Mouse (Mus musculus): ENCODE measurements around the gene Tex44. TPM values are rescaled to one million over a fixed set of nuclear protein-coding genes. Genes with fewer than 3 reads are reported as not detected.

Tex44 gene
- polyA plus RNA-seq, 1 experiment from 2014 or later = not detected

DNA sequence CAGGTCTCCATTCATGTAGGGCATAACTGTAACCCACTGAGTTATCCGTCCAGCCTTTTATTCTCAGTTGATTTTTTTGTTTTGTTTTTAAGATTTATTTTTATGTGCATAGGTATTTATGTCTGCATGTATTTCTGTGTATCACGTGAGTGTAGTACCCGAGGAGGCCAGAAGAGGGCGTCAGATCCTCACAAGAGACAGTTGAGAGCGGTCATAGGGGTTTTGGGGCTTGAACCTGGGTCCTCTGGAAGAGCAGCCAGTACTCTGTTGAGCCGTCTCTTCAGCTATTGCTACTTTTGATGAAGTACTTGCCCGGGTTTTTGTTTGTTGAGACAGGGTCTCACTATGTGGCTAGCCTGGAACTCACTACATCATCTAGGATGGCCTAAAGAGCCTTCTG lies 30.2 kb upstream of the Tex44 start:
- Histone ChIP-seq H3K27me3 (replicated peaks; ENCODE audit: control insufficient read depth, insufficient read depth, low read length) (no peaks in the 10 kb centered on the region), H3K4me2 (no peak overlapping the region), H3K27ac (ENCODE audit: low read depth, low read length) (no peak overlapping the region), H3K4me1 (replicated peaks; ENCODE audit: control insufficient read depth, insufficient read depth, low read length) (no peaks in the 10 kb centered on the region), H3K4me3 (ENCODE audit: low read depth, low read length) (no peak overlapping the region), H3K36me3 (ENCODE audit: control insufficient read depth, insufficient read depth, low read length) (no peaks in the 10 kb centered on the region), H3K9me3 (ENCODE audit: control insufficient read depth, low read length) (no peaks in the 10 kb centered on the region), H3K9ac (ENCODE audit: low read depth, low read length) (no peak overlapping the region)
- ATAC-seq (replicated peaks; ENCODE audit: low FRiP score) (no peak), DNase-seq (ENCODE audit: low spot score) (no peak)
- WGBS = 67% methylated on average over 7 of the region's 7 CpGs

DNA sequence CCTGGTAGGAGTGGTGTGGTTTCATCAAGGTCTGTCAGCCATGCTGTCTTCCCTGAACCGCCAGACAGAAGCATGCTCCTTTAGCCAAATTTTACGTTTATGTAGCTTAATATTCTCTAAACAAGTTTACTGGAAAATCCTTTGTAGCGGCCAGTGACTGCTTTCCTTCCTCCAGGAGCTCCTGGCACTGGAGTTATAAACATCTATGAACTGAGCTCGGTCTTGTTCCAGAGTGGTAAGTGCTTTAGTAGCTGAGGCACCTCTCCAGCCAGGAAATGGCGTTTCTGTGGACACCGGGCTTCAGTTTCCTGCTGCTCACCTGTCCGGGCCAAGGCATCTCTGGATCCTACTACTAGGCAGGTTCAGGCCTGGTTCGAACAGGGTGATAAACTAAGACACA lies 28.5 kb upstream of the Tex44 start:
- no peak for DNase-seq (ENCODE audit: low spot score)
- Histone ChIP-seq H3K4me2 (no peak overlapping the region), H3K36me3 (ENCODE audit: control insufficient read depth, insufficient read depth, low read length) (no peaks in the 10 kb centered on the region), H3K9ac (ENCODE audit: low read depth, low read length) (no peak overlapping the region), H3K27ac (ENCODE audit: low read depth, low read length) (no peak overlapping the region), H3K4me1 (replicated peaks; ENCODE audit: control insufficient read depth, insufficient read depth, low read length) (no peaks in the 10 kb centered on the region), H3K9me3 (ENCODE audit: control insufficient read depth, low read length) (no peaks in the 10 kb centered on the region), H3K4me3 (ENCODE audit: low read depth, low read length) (no peak overlapping the region), H3K27me3 (replicated peaks; ENCODE audit: control insufficient read depth, insufficient read depth, low read length) (no peaks in the 10 kb centered on the region)
- no peak for ATAC-seq (replicated peaks; ENCODE audit: low FRiP score)
- 76% methylated on average over 8 of the region's 8 CpGs for WGBS

DNA sequence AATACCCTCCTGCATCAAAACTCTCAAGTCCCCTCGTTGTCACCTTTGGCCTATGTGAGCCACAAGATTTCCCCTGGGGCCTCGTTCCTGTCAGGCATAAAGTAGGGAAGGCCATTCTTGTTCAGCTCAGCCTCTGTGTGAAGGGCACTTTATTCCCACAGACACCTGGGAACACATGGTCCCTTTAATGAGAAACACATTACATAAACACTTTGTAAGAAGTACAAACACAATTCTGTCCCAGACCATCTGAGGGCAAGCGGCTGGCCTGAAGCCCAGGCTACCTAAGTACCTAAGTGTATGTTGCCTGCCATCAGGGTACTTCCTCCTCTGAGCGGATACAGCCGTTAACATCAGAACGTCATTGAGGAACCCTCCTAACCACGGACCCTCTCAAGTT lies 27.9 kb upstream of the Tex44 start:
- ATAC-seq (replicated peaks; ENCODE audit: low FRiP score) = no peak
- no peaks in the 10 kb centered on the region for H3K4me1 ChIP-seq (replicated peaks; ENCODE audit: control insufficient read depth, insufficient read depth, low read length)
- no peak overlapping the region for H3K4me2 ChIP-seq
- H3K27ac ChIP-seq (ENCODE audit: low read depth, low read length) = no peak overlapping the region
- H3K9me3 ChIP-seq (ENCODE audit: control insufficient read depth, low read length) = no peaks in the 10 kb centered on the region
- H3K4me3 ChIP-seq (ENCODE audit: low read depth, low read length) = no peak overlapping the region
- H3K9ac ChIP-seq (ENCODE audit: low read depth, low read length) = no peak overlapping the region
- DNase-seq (ENCODE audit: low spot score) = no peak
- 38% methylated on average over 7 of the region's 7 CpGs for WGBS
- no peaks in the 10 kb centered on the region for H3K36me3 ChIP-seq (ENCODE audit: control insufficient read depth, insufficient read depth, low read length)
- H3K27me3 ChIP-seq (replicated peaks; ENCODE audit: control insufficient read depth, insufficient read depth, low read length) = no peaks in the 10 kb centered on the region

DNA sequence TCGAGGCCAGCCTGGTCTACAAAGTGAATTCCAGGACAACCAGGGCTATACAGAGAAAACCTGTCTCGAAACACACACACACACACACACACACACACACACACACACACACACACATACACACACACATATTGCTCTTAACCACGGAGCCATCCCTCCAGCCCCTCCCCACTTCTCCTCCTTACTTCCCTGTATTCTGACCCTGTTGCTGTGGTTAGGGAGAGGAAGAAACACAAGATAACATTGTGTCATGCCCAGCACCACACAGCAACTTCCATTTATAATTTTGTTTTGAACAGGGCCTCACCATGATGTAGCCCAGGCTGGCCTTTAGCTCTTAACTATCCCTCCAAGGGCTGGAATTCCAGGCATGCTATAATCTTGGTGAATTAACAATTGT lies 26.8 kb upstream of the Tex44 start:
- Histone ChIP-seq H3K4me3 (ENCODE audit: low read depth, low read length) (no peak overlapping the region), H3K9me3 (ENCODE audit: control insufficient read depth, low read length) (no peaks in the 10 kb centered on the region), H3K27ac (ENCODE audit: low read depth, low read length) (no peak overlapping the region), H3K4me2 (no peak overlapping the region), H3K4me1 (replicated peaks; ENCODE audit: control insufficient read depth, insufficient read depth, low read length) (no peaks in the 10 kb centered on the region), H3K27me3 (replicated peaks; ENCODE audit: control insufficient read depth, insufficient read depth, low read length) (no peaks in the 10 kb centered on the region), H3K36me3 (ENCODE audit: control insufficient read depth, insufficient read depth, low read length) (no peaks in the 10 kb centered on the region), H3K9ac (ENCODE audit: low read depth, low read length) (no peak overlapping the region)
- no peak for DNase-seq (ENCODE audit: low spot score)
- 0 out of 2 replicates have a peak, but pooled peaks have one; percentile 45 for ATAC-seq (replicated peaks; ENCODE audit: low FRiP score)
- WGBS = 63% methylated on average over 3 of the region's 3 CpGs

DNA sequence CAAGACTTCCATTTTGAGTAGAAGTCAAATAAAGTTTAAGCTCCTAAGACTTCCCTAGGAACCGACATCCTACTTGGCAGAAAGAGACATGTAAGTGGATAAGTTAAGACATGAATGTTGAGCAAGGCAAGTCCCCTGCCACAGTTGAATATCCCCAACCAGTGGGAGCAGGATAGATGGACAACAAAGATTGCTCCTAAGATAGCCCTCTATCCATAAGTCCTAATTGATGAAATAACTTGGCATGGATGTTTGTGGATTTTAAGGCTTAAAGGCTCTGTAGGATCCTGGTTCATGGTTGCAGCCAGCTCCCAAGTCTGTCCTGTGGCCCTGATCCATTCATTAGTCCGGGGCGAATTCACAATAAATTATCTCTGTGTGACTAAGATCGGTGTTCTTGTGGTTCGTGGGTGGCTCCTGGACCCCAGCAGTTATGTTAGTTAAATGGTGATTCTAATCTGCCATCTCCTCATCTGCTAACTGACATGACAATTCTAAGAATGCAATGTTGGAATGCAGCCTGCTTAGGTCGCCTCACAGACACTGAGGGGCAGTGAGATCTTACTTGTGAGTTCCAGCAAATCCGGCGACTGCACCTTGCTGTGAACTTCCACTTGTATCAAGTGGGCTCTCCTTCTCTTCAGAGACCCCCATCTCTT lies 25.9 kb upstream of the Tex44 start:
- Histone ChIP-seq H3K4me1 (replicated peaks; ENCODE audit: control insufficient read depth, insufficient read depth, low read length) (no peaks in the 10 kb centered on the region), H3K9ac (ENCODE audit: low read depth, low read length) (no peak overlapping the region), H3K27me3 (replicated peaks; ENCODE audit: control insufficient read depth, insufficient read depth, low read length) (no peaks in the 10 kb centered on the region), H3K4me2 (no peak overlapping the region), H3K36me3 (ENCODE audit: control insufficient read depth, insufficient read depth, low read length) (no peaks in the 10 kb centered on the region), H3K4me3 (ENCODE audit: low read depth, low read length) (no peak overlapping the region), H3K27ac (ENCODE audit: low read depth, low read length) (no peak overlapping the region), H3K9me3 (ENCODE audit: control insufficient read depth, low read length) (no peaks in the 10 kb centered on the region)
- DNase-seq (ENCODE audit: low spot score) (no peak), ATAC-seq (replicated peaks; ENCODE audit: low FRiP score) (no peak)
- 51% methylated on average over 8 of the region's 8 CpGs for WGBS

DNA sequence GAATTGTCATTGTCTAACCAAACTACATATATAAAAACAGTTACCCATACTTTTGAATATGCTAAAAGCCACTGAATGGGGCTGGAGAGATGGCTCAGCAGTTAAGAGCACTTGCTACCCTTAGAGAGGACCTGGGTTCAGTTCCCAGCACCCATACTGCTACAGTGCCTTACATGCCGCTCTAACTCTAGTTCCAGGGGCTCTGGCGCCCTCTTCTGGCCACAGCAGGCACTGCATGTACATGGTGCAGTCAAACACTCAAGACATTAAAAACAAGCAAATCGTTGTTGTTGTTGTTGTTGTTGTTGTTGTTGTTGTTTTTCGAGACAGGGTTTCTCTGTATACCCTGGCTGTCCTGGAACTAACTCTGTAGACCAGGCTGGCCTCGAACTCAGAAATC lies 21.3 kb upstream of the Tex44 start:
- DNase-seq (ENCODE audit: low spot score) = no peak
- Histone ChIP-seq H3K36me3 (ENCODE audit: control insufficient read depth, insufficient read depth, low read length) (no peaks in the 10 kb centered on the region), H3K27ac (ENCODE audit: low read depth, low read length) (no peak overlapping the region), H3K4me3 (ENCODE audit: low read depth, low read length) (no peak overlapping the region), H3K4me2 (no peak overlapping the region), H3K4me1 (replicated peaks; ENCODE audit: control insufficient read depth, insufficient read depth, low read length) (no peaks in the 10 kb centered on the region; the same call in 1 of the 2 replicates), H3K27me3 (replicated peaks; ENCODE audit: control insufficient read depth, insufficient read depth, low read length) (no peaks in the 10 kb centered on the region), H3K9me3 (ENCODE audit: control insufficient read depth, low read length) (no peaks in the 10 kb centered on the region), H3K9ac (ENCODE audit: low read depth, low read length) (no peak overlapping the region)
- WGBS = 50% methylated on average over 5 of the region's 5 CpGs
- ATAC-seq (replicated peaks; ENCODE audit: low FRiP score) = no peak

DNA sequence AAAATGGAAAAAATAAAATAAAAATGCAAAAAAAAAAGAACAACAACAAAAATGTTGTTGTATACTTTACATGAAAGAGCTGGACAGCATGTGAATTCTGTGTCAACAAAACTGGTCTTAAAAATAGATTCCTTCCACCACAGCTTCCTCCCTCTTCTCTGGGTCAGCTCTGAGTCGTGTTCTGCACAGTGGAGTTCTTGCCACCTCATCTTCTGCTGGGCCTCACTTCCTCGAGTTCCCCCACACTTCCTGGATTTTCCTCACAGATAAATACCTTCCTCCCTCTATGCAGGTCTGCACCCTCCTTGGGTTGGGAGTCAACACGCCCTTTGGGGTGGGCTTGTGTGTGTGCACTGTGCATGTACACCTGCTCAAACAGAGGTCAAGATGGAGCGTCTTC lies 19.8 kb upstream of the Tex44 start:
- H3K9me3 ChIP-seq (ENCODE audit: control insufficient read depth, low read length) = no peaks in the 10 kb centered on the region
- ATAC-seq (replicated peaks; ENCODE audit: low FRiP score) (peak; percentile 23; the same call in 1 of the 2 replicates), DNase-seq (ENCODE audit: low spot score) (no peak)
- WGBS = 55% methylated on average over 4 of the region's 4 CpGs
- no peak overlapping the region for H3K4me2 ChIP-seq
- no peak overlapping the region for H3K4me3 ChIP-seq (ENCODE audit: low read depth, low read length)
- no peaks in the 10 kb centered on the region; the same call in 1 of the 2 replicates for H3K4me1 ChIP-seq (replicated peaks; ENCODE audit: control insufficient read depth, insufficient read depth, low read length)
- H3K27me3 ChIP-seq (replicated peaks; ENCODE audit: control insufficient read depth, insufficient read depth, low read length) = no peaks in the 10 kb centered on the region
- H3K36me3 ChIP-seq (ENCODE audit: control insufficient read depth, insufficient read depth, low read length) = no peaks in the 10 kb centered on the region
- no peak overlapping the region for H3K27ac ChIP-seq (ENCODE audit: low read depth, low read length)
- no peak overlapping the region for H3K9ac ChIP-seq (ENCODE audit: low read depth, low read length)

DNA sequence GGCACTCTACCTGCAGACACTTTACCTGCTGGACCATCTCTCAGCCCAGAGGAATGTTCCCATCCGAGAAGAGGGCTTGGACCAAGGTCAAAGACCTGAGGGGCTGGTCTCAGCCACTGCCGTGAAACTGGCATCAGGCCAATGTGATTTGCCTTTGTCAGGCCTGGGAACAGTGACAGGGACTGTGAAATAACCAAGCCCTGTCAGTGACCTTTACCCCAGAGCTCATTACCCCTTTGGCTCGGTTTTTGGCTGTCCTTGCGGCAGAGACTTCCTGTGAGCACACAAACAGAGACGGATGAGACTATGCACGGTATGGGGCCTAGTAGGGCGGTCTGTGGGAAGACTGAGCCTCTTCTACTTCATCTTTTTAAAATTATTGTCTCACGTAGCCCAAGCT lies 19.2 kb upstream of the Tex44 start:
- ATAC-seq (replicated peaks; ENCODE audit: low FRiP score) = peak; percentile 61
- Histone ChIP-seq H3K4me3 (ENCODE audit: low read depth, low read length) (no peak overlapping the region), H3K36me3 (ENCODE audit: control insufficient read depth, insufficient read depth, low read length) (no peaks in the 10 kb centered on the region), H3K27ac (ENCODE audit: low read depth, low read length) (no peak overlapping the region), H3K27me3 (replicated peaks; ENCODE audit: control insufficient read depth, insufficient read depth, low read length) (no peaks in the 10 kb centered on the region), H3K9me3 (ENCODE audit: control insufficient read depth, low read length) (no peaks in the 10 kb centered on the region), H3K4me2 (no peak overlapping the region), H3K9ac (ENCODE audit: low read depth, low read length) (no peak overlapping the region), H3K4me1 (replicated peaks; ENCODE audit: control insufficient read depth, insufficient read depth, low read length) (no peaks in the 10 kb centered on the region; the same call in 1 of the 2 replicates)
- no peak for DNase-seq (ENCODE audit: low spot score)
- 50% methylated on average over 8 of the region's 8 CpGs for WGBS

DNA sequence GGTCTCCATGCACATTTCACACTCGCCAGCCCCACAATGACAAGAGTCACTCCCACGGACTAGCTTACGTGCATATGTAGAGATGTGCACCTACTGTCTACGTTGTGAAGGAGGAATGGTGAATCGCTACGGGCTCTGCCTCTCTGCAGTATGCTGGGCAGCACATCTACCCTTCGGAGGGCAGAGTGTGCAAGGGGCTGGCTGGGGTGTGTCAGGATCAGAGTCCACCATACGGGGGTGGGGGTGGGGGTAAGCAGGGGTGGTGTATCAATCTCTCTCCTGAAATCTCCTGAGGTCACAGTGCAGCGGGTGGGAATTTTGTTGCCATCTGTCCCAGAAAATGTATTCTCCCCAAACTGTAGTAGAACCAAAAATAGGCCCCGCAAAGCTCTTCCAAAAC lies 17.6 kb upstream of the Tex44 start:
- H3K4me3 ChIP-seq (ENCODE audit: low read depth, low read length) = no peak overlapping the region
- no peak overlapping the region for H3K9ac ChIP-seq (ENCODE audit: low read depth, low read length)
- ATAC-seq (replicated peaks; ENCODE audit: low FRiP score) = no peak
- no peaks in the 10 kb centered on the region; the same call in 1 of the 2 replicates for H3K4me1 ChIP-seq (replicated peaks; ENCODE audit: control insufficient read depth, insufficient read depth, low read length)
- no peaks in the 10 kb centered on the region for H3K27me3 ChIP-seq (replicated peaks; ENCODE audit: control insufficient read depth, insufficient read depth, low read length)
- H3K27ac ChIP-seq (ENCODE audit: low read depth, low read length) = no peak overlapping the region; the same call in 1 of the 2 replicates
- H3K9me3 ChIP-seq (ENCODE audit: control insufficient read depth, low read length) = no peaks in the 10 kb centered on the region
- no peak overlapping the region for H3K4me2 ChIP-seq
- H3K36me3 ChIP-seq (ENCODE audit: control insufficient read depth, insufficient read depth, low read length) = no peaks in the 10 kb centered on the region
- 81% methylated on average over 10 of the region's 10 CpGs for WGBS
- no peak for DNase-seq (ENCODE audit: low spot score)

Data from liver, embryonic 11.5 days (tissue).